Mouse (Mus musculus): ENCODE data around the gene Hmgb3. TPM values are rescaled to one million over a fixed set of nuclear protein-coding genes. Genes with fewer than 3 reads are reported as not detected.
"Not testable (repeated sequence)": the region's sequence is repeated elsewhere in the genome, so short reads cannot be mapped to it uniquely, and the experiment has no call there.

The Hmgb3 gene
- 100 to 1,000 TPM; 121 to 151 TPM for total RNA-seq (2021)
- long read RNA-seq, experiment 1, transcript Hmgb3-204 (5 exons, 1,743 nt): minor isoform, 69 of 229 reads
- long read RNA-seq, experiment 1, transcript Hmgb3-202 (5 exons, 1,571 nt): major isoform, 122 of 229 reads
- long read RNA-seq, experiment 1, partial matches to known transcripts: 1 of 229 reads
- long read RNA-seq, experiment 1, other reads (novel, unspliced or antisense): 27 of 229 reads
- long read RNA-seq, experiment 2, transcript Hmgb3-206 (4 exons, 847 nt): minor isoform, 6 of 178 reads
- long read RNA-seq, experiment 2, transcript Hmgb3-203 (5 exons, 1,728 nt): minor isoform, 6 of 178 reads
- long read RNA-seq, experiment 2, transcript Hmgb3-204 (5 exons, 1,743 nt): minor isoform, 45 of 178 reads
- long read RNA-seq, experiment 2, transcript Hmgb3-202 (5 exons, 1,571 nt): major isoform, 99 of 178 reads
- long read RNA-seq, experiment 2, partial matches to known transcripts: 2 of 178 reads
- long read RNA-seq, experiment 2, other reads (novel, unspliced or antisense): 18 of 178 reads

DNA sequence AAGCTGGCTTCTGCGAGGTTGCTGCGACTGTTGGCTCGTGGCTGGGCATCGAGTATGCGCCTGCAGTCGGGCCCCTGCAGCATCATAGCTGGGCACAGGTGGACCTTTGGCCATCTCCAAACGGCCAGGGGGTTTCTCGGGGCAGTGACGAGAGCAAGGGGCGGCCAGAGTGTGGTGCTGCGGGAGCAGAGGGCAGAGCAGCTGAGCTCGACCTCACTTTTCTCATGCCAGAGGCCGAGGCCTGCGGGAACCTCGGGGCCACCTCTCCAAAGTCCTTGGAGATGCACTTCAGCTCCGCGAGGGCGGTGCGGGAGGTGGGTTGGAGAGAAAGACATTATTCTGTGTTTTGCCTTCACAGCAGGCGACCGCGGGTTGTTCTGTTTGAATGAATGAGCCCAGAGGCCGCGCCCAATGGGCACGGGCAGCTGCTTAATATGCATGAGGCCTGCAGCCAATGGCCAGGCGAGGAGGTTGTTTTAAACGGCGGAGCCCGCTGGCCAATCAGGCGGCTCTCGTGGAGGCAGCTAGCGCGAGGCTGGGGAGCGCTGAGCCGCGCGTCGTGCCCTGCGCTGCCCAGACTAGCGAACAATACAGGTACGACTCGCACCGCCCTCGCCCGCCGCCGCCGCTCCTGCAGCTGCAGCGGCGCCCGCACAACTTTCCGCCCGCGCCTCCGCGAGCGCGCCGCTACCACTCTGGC lies at the start of gene Hmgb3:
Gene Hmgb3, plus strand, starts transcription at position 504 of the 700 bp plus-strand sequence.
- peak; percentile 88 for DNase-seq

DNA sequence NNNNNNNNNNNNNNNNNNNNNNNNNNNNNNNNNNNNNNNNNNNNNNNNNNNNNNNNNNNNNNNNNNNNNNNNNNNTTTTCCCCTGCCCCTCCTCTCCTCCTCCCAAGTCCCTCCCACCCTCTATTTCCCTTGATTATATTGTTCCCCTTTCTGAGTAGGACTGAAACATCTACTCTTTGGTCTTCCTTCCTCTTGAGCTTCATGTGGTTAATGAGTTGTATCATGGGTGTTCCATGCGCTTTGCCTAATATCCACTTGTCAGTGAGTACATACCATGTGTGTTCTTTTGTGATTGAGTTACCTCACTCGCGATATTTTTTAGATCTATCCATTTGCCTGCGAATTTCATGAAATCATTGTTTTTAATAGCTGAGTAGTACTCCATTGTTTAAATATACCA lies 49.1 kb upstream of the Hmgb3 start:
- not testable (repeated sequence) for DNase-seq

DNA sequence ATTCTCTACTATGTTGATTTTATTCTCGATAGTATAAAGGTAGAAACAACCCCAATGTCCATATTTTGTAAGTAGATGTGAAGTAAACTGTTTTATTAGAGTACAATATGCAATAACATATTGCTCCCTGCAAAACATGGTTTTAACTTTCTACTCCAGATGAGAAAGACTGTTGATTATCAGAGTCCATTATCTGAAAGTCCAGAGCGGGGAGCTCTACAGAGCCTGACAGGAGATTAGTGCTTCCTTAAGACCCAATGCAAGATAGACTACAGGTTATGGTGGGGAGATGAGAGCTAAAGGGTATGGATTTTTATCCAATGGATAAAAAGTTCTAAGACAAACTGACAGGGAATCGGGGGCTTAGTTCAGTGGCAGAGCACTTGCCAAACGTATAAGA lies 36.5 kb upstream of the Hmgb3 start:
- DNase-seq: no peak

DNA sequence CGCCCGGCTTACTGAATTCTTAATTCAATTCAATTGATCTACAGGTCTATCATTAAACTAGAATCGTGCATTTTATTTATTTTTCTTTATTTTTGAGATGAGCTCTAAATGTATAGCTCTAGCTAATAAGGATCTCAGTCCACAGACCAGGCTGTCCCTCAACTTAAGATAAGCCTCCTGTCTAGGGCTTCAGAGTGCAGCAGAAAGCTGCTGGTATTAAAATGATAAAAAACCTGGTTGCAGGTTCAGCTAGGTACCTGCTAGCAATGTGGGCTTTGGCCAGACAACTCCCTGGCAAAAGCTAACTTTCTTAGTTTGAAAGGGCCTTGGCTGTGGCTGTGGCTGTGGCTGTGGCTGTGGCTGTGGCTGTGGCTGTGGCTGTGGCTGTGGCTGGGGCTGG lies 32.8 kb upstream of the Hmgb3 start:
- DNase-seq: no peak

DNA sequence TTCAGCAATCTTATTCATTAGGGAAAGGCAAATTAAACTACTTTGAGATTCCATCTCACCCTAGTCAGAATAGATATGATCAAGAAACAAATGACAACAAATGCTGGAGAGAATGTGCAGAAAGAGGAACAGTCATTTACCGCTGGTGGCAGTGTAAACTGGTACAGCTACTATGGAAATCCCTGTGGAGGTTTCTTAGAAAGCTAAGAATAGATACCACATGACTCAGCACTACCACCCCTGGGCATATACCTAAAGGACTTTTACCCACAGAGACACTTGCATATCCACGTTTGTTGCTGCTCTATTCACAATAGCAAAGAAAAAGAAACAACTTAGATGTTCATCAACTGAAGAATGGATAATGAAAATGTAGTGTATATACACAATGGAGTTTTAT lies 31.4 kb upstream of the Hmgb3 start:
- no peak for DNase-seq

DNA sequence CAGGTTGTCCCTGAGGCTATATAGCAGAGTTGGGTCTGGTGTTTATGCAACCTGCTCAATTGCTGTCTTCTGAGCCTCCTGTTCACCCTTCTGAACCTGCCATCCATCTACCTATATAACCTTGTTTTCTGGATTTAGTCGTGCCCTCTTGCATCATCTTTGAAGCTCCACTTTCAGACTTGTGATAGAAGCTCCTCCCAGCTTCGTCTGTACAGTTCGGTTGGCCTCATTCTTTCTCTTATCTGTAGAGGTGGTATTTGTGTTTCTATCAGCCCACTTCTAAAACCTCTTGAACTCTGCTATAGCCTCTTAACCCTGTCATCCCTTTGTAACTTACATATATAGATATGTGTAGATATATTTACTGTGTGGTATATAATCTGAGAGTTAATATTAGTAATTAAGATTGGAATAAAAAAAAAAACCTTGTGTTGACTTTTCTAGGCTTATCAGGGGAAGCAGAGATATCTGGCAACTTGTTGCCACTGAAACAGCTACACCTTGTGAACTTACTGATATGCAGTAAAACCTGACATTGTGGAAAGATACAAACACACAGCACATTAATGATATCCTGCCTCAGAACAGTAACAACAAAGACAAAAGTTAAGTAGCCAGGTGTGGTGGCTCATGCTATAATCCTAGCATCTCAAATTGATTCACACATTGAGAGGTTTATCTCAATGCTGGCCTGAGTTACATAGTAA lies 30.0 kb upstream of the Hmgb3 start:
- no peak for DNase-seq

DNA sequence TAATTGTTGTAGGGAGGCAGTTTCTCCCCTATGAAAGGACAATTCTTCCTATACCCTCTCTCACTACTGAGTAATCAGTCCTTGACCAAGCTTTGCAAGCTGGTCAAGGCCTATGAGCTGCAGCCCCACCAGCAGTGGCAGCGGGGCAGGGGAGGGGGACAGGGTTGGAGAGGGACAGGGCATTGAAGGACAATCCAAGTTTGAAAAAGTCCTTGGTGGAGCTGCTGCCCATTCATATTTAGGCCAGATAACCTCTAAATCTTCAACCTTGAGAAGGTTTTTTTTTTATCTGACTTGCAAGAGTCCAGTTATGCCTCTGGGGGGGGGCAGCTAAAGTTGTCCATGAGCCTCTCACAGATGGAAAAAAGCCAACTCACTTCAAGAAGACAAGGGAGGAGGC lies 28.3 kb upstream of the Hmgb3 start:
- peak; percentile 50 for DNase-seq

DNA sequence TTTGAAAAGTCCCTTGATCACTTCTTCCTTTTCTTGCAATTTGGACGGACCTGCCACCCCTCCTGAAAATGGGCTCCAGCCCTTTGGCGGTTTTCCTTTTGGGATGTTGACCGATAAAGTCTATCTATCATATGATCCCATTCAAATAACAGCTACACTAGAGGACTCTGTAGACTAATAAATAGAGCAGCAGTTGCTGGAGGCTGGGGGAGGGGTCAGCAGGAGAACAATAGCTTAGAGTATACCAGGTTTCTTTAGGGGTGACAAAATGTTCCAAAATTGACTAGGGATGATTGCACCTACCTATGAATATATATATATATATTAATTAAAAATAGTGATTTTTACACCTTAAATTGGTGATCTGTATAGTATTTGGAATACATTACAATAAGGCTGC lies 27.6 kb upstream of the Hmgb3 start:
- DNase-seq: no peak

DNA sequence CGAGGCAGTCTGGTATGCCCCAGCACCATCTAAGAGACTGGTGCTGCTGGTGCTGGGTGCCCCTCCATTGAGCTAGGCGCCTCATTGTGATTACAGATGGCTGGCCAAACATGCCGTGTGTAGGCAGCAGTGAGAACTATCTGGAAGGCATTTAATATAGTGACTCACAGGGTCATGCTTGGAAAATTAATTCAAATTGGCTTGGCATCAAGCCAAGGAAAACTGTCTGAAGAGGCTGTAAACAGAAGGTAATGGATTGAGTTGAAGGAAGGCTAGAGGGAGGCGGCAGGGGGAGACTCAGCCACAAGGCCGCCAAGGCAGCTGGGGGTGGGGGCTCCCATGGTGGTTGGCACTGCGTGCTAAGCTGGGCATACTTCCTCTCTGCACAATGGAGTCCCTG lies 27.1 kb upstream of the Hmgb3 start:
- DNase-seq: peak; percentile 41

DNA sequence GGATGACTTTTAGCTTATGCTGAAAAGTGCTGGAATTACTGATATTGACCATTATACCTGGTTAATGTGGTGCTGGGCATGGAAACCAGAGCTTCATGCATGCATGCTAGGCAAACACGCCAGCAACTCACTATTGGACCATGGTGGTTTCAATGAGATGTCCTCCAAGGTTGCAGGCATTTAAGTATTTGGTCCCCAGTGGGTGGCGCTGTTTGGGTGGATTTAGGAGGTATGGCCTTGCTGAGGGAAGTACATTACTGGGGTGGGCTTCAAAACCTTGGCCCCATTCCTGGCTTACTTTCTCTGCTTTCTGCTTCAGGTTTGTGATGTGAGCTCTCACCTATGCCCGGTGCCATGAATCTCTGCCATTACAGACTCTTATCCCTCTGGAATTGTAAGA lies 23.1 kb upstream of the Hmgb3 start:
- DNase-seq: peak; percentile 34

DNA sequence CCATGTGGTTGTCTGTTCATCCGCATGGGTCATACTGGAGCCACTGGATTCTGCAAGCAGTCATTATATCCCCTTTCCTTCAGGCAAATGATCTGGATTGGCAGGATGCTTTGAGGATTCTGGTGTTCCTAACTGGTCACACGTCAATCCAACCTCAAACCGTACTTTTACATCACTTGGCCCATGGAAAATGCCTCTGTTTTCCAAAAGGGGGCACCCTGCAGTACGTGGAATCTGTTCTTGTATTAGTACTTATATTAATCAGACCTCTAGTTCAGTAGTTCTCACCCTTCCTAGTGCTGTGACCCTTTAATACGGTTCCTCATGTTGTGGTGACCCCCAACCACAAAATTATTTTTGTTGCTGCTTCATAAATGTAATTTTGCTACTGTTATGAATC lies 21.6 kb upstream of the Hmgb3 start:
- no peak for DNase-seq

DNA sequence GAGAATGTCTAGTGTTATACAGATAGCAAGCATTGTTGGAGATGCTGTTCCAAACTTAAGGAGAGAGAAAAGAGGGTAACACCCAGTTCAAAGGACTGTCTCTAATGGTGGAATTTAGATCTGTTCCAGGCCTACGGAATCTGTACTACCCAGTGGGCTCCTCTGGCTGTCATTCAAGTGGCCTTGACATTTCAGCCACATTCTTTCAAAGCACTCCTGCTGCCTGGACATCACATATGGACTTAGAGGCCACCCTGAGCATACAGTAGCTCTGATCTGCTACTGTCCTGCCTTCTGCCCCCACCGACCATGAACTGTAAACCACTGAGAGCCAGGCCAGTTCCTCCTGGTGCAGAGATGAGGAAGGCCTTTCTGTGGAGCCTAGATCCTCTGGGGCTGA lies 17.9 kb upstream of the Hmgb3 start:
- DNase-seq: peak; percentile 37

DNA sequence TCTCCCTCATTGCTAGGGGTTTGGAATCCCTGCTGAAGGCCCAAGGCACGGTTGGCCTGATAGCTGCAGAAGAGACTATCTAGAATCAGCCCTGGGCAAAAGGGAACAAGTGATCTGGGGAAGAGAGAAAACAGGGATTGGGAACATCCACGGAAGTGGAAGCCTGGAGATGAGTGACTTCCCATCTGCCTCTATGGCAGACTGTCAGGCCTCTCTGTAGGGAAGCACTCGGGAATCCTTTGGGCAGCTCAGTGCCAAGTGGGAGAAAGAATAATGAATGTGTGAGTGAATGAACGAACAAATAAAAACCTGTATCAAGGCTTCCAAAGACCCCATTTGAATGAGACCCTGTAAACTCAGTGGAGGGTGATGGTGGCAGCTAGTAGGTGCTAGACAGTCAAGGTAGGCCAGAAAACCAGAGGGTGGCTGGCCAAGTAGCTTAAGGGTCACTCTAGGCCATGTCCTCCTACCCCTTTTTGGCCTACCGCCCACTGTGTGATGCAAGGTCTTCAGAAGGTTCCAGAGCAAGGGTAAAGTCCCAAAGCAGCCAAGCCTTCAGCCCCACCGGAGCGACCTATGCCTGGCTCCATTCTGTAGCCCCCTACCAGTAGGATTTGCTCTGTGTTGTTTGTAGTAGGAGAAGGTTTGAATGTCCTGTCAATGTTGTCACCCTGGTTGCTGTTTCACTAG lies 14.8 kb upstream of the Hmgb3 start:
- DNase-seq: peak; percentile 66

DNA sequence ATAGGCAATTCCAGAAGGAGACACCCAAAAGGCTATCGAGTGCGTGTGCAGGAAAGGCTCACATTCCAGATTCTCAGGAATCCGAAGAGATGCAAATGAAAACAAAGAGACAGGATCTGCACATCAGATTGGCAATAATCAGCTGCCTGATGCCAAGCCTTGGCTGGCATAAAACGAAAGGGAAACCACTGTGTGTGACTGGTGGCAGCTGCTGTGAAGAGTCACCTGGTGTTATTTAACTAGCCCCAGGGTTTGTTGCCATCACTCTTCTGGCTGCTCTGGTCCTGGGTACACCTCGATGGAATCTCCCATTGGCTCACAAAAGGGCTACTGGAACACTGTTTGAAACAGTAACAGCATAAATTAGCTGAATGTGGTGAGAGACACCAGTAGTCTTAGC lies 11.0 kb upstream of the Hmgb3 start:
- no peak for DNase-seq

DNA sequence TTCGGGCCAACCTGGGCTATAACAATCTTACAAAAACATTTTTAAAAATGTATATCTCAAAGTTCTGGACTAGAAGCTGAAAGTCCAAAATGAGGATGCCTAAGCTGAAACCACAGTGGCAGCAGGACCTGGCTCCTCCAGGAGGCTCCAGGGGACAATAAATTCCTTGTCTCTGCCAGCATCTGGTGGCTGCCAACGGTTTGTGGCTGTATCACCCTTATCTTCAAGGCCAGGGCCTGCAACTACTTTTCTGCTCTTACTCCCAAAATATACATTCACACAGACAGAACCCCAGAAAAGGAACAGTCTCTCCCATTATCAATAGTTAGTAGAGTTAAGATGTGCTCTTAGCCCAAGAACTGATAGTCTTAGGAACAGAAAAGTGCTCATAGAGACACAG lies 10.6 kb upstream of the Hmgb3 start:
- DNase-seq: no peak

DNA sequence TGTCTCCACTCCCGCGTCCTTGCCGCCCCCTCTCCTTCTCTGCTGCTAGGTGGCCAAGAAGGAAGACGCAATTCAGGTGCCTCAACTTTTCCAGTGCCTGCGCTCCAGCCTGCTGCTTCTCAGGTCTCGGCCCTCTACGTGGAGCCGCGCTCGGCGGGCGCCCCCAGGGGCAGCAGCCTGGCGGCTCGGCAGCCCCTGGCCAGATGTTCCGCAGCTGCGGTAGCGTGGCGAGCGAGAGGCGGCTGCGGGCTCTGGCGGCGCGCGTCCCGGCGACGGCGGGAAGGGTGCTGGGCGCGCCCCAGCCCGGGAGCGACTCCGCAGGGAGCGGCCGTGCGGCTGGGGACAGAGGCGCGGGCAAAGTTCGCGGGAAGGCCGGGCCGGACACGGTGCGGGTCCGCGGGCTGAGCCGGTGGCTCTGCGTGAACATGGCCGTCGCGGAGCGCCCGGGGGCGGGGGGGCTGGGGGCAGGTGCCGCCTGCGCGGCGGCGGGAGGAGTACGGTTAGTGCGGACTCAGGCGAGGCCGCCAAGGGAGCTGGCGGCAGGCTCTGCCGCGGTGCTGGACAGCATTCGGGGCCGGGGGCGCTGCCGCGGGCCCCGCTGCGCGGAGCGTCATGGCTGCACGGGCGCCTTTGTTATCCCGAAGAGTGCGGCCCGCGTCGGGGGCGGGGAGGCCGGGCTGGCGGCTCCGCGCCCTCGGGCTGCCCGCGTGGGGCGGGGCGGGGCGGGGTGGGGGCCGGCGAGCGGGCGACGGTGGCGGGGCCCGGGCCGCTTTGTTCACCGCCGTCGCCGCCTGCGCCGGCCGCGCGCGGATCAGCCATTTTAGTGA lies 610 bp downstream of the Hmgb3 start:
- DNase-seq: peak; percentile 46

DNA sequence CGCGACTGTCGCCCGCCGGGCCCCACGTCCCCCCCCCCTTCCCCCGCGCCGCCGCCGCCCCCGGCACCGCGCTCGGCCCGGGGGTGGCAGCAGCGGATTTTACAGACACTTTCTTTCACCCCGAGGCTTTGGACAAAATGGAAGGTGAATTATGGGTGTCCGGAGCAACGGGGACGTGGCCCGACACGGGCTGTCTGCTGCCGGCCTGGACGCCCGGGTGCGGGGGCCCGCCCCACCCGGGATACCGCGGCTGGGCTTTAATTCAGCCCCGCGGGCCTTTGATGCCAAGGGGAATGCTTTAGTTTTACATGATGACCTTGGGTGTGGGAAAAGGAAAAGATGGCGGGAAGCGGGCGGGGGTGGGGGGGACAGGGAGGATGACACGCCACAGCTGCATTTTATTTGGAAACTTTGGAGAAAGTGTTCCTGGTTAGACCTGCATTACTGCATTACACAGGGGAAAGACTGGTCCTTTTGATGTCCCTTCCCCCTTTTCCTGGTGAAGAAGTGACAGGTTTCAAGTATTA lies 1.3 kb downstream of the Hmgb3 start:
- DNase-seq: peak; percentile 16

DNA sequence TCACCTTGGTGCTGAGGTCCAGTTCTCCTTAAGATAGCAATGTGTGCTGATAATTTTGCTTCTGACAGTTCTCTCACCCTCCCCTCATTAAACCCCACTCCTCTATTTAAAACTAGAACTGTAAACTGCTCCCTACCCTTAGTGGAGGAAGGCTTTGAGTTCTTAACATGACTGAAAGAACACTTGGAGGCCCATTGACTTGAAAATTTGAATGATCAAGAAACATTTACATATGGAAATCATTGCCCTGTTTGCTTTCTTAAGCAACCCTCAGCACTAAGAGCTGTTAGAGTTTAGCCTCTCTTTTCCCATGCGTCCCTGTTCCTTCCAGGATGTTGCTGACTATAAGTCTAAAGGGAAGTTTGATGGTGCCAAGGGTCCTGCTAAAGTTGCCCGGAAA lies 3.6 kb downstream of the Hmgb3 start:
- DNase-seq: no peak

DNA sequence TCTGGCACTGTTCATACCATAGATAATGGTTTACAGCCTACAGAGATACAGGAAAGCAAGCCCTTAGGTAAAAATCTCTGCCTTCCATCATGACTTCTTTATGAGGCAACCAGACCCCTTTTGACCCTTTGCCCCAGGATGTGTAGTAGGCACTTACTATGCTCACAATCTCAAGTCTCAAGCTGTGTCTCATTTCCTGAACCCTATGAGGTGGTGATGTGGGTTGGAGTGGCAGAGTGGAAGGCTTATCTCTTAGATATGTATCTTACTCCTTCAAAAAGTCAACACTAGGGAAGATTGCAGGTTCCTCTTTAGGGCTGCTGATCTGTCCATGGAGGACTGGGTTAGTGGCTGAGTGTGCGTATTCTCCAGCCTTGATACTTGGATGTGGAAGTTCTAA lies 5.1 kb downstream of the Hmgb3 start:
- DNase-seq: no peak

DNA sequence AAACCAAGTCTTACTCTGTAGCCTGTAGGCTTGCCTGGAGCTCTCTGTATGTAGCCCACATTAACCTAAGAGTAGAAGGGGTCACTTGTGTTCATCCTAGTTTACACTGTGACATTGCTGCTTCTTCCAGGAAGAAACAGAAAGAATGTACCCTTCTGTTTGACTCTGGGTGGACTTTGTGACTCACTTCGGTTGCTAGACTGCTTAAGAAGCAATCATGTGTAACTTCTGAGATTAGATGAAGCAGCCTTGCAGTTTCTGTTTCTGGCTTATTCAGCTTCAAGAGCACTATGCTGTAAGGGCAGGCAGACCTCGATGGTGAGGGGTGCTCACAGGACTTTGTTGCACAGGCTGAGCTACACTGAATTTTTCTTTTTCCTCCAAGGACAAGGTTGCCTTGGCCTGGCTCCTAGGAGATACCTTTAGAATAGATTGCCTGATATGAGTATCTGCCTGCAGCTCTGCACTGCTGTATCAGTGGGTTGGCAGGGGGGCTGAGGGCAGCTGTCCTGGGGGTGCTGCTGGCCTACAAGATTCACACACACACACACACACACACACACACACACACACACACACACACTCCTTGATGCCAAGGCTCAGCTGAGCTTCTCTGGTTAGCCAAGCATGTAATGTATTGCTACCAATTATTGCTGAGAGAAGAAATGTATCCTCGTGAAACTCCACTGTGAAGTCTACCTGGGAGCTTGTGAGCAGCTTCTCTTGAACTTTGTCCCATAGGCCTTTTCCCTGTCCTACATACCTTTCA lies 17.6 kb downstream of the Hmgb3 start:
- DNase-seq: no peak
